Mouse (Mus musculus) CH12.LX (cell line): ENCODE data around the gene Dennd2a. TPM values are rescaled to one million over a fixed set of nuclear protein-coding genes. Genes with fewer than 3 reads are reported as not detected.

Experiments
- DNase-seq: peaks from one replicate; pipeline ENCODE4 v3.0.0-alpha.2; 2013; ENCODE audit errors: extremely low read depth
- H3K27ac ChIP-seq: 2 replicates; pipeline ENCODE4 v1.5.1; 2012; ENCODE audit warnings: low read depth, mild to moderate bottlenecking, control low read depth, moderate library complexity; ENCODE audit not compliant: insufficient read depth
- H3K27me3 ChIP-seq: replicated peaks from 2 replicates; pipeline ENCODE3; 2012; ENCODE audit warnings: inconsistent platforms
- H3K36me3 ChIP-seq, 2 experiments: replicated peaks in 1 of 2; 2 replicates each; pipeline versions ENCODE3 to v1.6.1; 2012; ENCODE audit warnings: inconsistent platforms in 1 of 2, low read length in 1 of 2, mild to moderate bottlenecking in 1 of 2, mixed read lengths in 1 of 2, moderate library complexity in 1 of 2; ENCODE audit not compliant: control insufficient read depth in 1 of 2, insufficient read depth in 1 of 2
- H3K4me1 ChIP-seq, 2 experiments: 2 replicates each; pipeline ENCODE4 v1.6.1; 2012; ENCODE audit warnings: inconsistent platforms in 1 of 2, moderate library complexity in 1 of 2; ENCODE audit not compliant: insufficient read depth in 2 of 2, control insufficient read depth in 1 of 2
- H3K4me2 ChIP-seq: 2 replicates; pipeline ENCODE4 v1.6.1; 2012; ENCODE audit warnings: low read depth, mild to moderate bottlenecking, control low read depth; ENCODE audit not compliant: poor library complexity, insufficient read depth, severe bottlenecking
- H3K4me3 ChIP-seq, 3 experiments: fragments of 150-350 bp in 1 of 3; sonication (generic) in 1 of 3; replicated peaks in 1 of 3; 2 replicates each; pipeline versions ENCODE3 to v1.5.1; 2011 to 2012; ENCODE audit warnings: low read depth in 2 of 3, low read length in 2 of 3, mild to moderate bottlenecking in 2 of 3, moderate library complexity in 2 of 3, control low read depth in 1 of 3, improper control_type of control experiment in 1 of 3, inconsistent platforms in 1 of 3, mixed read lengths in 1 of 3; ENCODE audit not compliant: poor library complexity in 1 of 3
- H3K79me2 ChIP-seq: replicated peaks from 2 replicates; pipeline ENCODE4 v1.6.1; 2012; ENCODE audit warnings: mild to moderate bottlenecking, moderate library complexity; ENCODE audit not compliant: control insufficient read depth, poor library complexity, insufficient read depth, severe bottlenecking; ENCODE audit errors: extremely low read depth
- H3K9ac ChIP-seq: 2 replicates; pipeline ENCODE4 v1.6.1; 2012; ENCODE audit warnings: low read depth, mild to moderate bottlenecking, control low read depth, moderate library complexity; ENCODE audit not compliant: insufficient read depth
- H3K9me3 ChIP-seq: replicated peaks from 2 replicates; pipeline ENCODE3; 2012; ENCODE audit warnings: low read length, inconsistent platforms, mixed read lengths
- BHLHE40 ChIP-seq: IDR thresholded peaks from 2 replicates; pipeline ENCODE4 v1.6.1; 2011; ENCODE audit warnings: mild to moderate bottlenecking, low read depth, low read length, improper control_type of control experiment
- CHD1 ChIP-seq: IDR thresholded peaks from 2 replicates; pipeline ENCODE4 v1.6.1; 2012; ENCODE audit warnings: low read depth, low read length, improper control_type of control experiment, inconsistent platforms
- CTCF ChIP-seq, 2 experiments: IDR thresholded peaks in 1 of 2; conservative IDR thresholded peaks in 1 of 2; 2 replicates each; pipeline ENCODE4 v1.5.1; 2011 to 2012; ENCODE audit warnings: low read depth in 2 of 2, low read length in 2 of 2, improper control_type of control experiment in 1 of 2, inconsistent platforms in 1 of 2, mild to moderate bottlenecking in 1 of 2, moderate library complexity in 1 of 2
- E2F4 ChIP-seq: IDR thresholded peaks from 2 replicates; pipeline ENCODE4 v1.6.1; 2011; ENCODE audit warnings: low read depth, low read length, improper control_type of control experiment; ENCODE audit not compliant: insufficient replicate concordance
- EP300 ChIP-seq: IDR thresholded peaks from 2 replicates; pipeline ENCODE4 v1.6.1; 2011; ENCODE audit warnings: low read length, improper control_type of control experiment
- IRF4 ChIP-seq: IDR thresholded peaks from 2 replicates; pipeline ENCODE4 v1.6.1; 2014; ENCODE audit warnings: low read depth, mild to moderate bottlenecking, inconsistent platforms, low read length, improper control_type of control experiment
- MAFK ChIP-seq: IDR thresholded peaks from 2 replicates; pipeline ENCODE4 v1.6.1; 2011; ENCODE audit warnings: low read length, improper control_type of control experiment; ENCODE audit not compliant: insufficient replicate concordance
- MEF2A ChIP-seq: IDR thresholded peaks from 2 replicates; pipeline ENCODE4 v1.6.1; 2014; ENCODE audit warnings: low read depth, mild to moderate bottlenecking, inconsistent platforms, low read length, improper control_type of control experiment, borderline replicate concordance
- MYC ChIP-seq: IDR thresholded peaks from 2 replicates; pipeline ENCODE4 v1.6.1; 2011; ENCODE audit warnings: low read depth, mild to moderate bottlenecking, improper control_type of control experiment, low read length
- NELFE ChIP-seq: IDR thresholded peaks from 2 replicates; pipeline ENCODE4 v1.6.1; 2011; ENCODE audit warnings: low read depth, low read length, improper control_type of control experiment
- POLR2A ChIP-seq: IDR thresholded peaks from 2 replicates; pipeline ENCODE4 v1.6.1; 2011; ENCODE audit warnings: low read depth, mild to moderate bottlenecking, improper control_type of control experiment, low read length
- POLR2AphosphoS2 ChIP-seq: IDR thresholded peaks from 2 replicates; pipeline ENCODE4 v1.6.1; 2011; ENCODE audit warnings: low read depth, low read length, improper control_type of control experiment
- RCOR1 ChIP-seq: conservative IDR thresholded peaks from 2 replicates; pipeline ENCODE4 v1.6.1; 2012; ENCODE audit warnings: low read depth, mild to moderate bottlenecking, inconsistent platforms, low read length, improper control_type of control experiment
- SMC3 ChIP-seq: IDR thresholded peaks from 2 replicates; pipeline ENCODE4 v1.6.1; 2011; ENCODE audit warnings: low read depth, low read length, improper control_type of control experiment
- TBP ChIP-seq: conservative IDR thresholded peaks from 2 replicates; pipeline ENCODE4 v1.6.1; 2011; ENCODE audit warnings: low read depth, low read length, improper control_type of control experiment
- TCF12 ChIP-seq: IDR thresholded peaks from 2 replicates; pipeline ENCODE4 v1.6.1; 2014; ENCODE audit warnings: low read depth, mild to moderate bottlenecking, inconsistent platforms, low read length, improper control_type of control experiment
- UBTF ChIP-seq: IDR thresholded peaks from 2 replicates; pipeline ENCODE4 v1.6.1; 2012; ENCODE audit warnings: low read depth, mild to moderate bottlenecking, inconsistent platforms, low read length, improper control_type of control experiment, moderate library complexity
- USF2 ChIP-seq: conservative IDR thresholded peaks from 2 replicates; pipeline ENCODE4 v1.6.1; 2011; ENCODE audit warnings: low read depth, low read length, improper control_type of control experiment
- ZC3H11A ChIP-seq: IDR thresholded peaks from 2 replicates; pipeline ENCODE4 v1.6.1; 2012; ENCODE audit warnings: low read depth, mild to moderate bottlenecking, inconsistent platforms, low read length, improper control_type of control experiment
- ZMIZ1 ChIP-seq: IDR thresholded peaks from 2 replicates; pipeline ENCODE4 v1.6.1; 2012; ENCODE audit warnings: low read depth, mild to moderate bottlenecking, inconsistent platforms, low read length, improper control_type of control experiment
- ZNF384 ChIP-seq: IDR thresholded peaks from 2 replicates; pipeline ENCODE4 v1.6.1; 2012; ENCODE audit warnings: low read depth, low read length, improper control_type of control experiment, inconsistent platforms
- dilution Hi-C: fragments of 300-500 bp; cut with MboI; formaldehyde crosslinking; loops from 2 replicates; pipeline ENCODE4 v1.14.3; 2020; ENCODE audit warnings: low sequenced_read_pairs; ENCODE audit not compliant: extremely low pct_unique_long_range_greater_than_20kb, extremely low pct_ligation_motif_present
- in situ Hi-C: fragments of 300-500 bp; cut with MboI; formaldehyde crosslinking; loops from 3 replicates; pipeline ENCODE4 v1.14.3; 2019; ENCODE audit warnings: low sequenced_read_pairs, low pct_ligation_motif_present, low pct_unique_long_range_greater_than_20kb, mixed read lengths
- polyA plus RNA-seq: library from polyadenylated mRNA; unstranded; fragments of >175 nt; gene quantifications from 2 replicates; pipeline ENCODE4 v1.2.1, GENCODE M21; 2012; ENCODE audit warnings: low read depth; ENCODE audit not compliant: insufficient read length
- total RNA-seq, 2 experiments: library from RNA; depleted of rRNA; stranded (reverse); fragments of 300-350 nt in 1 of 2; fragments of >200 nt in 1 of 2; gene quantifications; 2 replicates each; pipeline ENCODE4 v1.2.3; 2012 to 2014

Gene Dennd2a
- total and polyA plus RNA-seq, 3 experiments: 3.7 to 10.6 (median 9.1) TPM

- no peak overlapping the region for H3K9ac ChIP-seq
- no peaks in the 10 kb centered on the region for H3K27me3 ChIP-seq
- H3K36me3 ChIP-seq: no peaks in the 10 kb centered on the region
- H3K4me2 ChIP-seq: no peak overlapping the region
- TF ChIP-seq E2F4: no peak
- TF ChIP-seq MAFK: peak; percentile 86
- TF ChIP-seq UBTF: no peak
- TF ChIP-seq USF2: no peak
- no peaks in the 10 kb centered on the region for H3K79me2 ChIP-seq
- H3K9me3 ChIP-seq: no peaks in the 10 kb centered on the region
- dilution Hi-C loops (no loop called here), in situ Hi-C loops (no loop called here)
- H3K4me1 ChIP-seq: no peaks in the 10 kb centered on the region
- H3K4me3 ChIP-seq: no peak overlapping the region
- no peak for DNase-seq
- H3K27ac ChIP-seq: no peak overlapping the region
Observed at GRCm38 (mm10) chr6:39447429-39448185, 110.1 kb downstream of the Dennd2a start.

GRCm38 (mm10) chr6:39445801-39446572, 111.7 kb downstream of the Dennd2a start:
- dilution Hi-C loops (no loop called here), in situ Hi-C loops (no loop called here)
- no peak overlapping the region for H3K9ac ChIP-seq

GRCm38 (mm10) chr6:39442786-39443287, 114.8 kb downstream of the Dennd2a start:
- no peaks in the 10 kb centered on the region for H3K79me2 ChIP-seq
- no peak overlapping the region for H3K4me3 ChIP-seq
- TF ChIP-seq UBTF: no peak
- no peak for TF ChIP-seq TCF12
- no peak for TF ChIP-seq MAFK
- TF ChIP-seq CHD1: no peak
- no peak for TF ChIP-seq ZNF384
- TF ChIP-seq BHLHE40: no peak
- TF ChIP-seq RCOR1: no peak
- TF ChIP-seq TBP: no peak
- TF ChIP-seq ZC3H11A: no peak
- no peak for TF ChIP-seq MEF2A
- TF ChIP-seq IRF4: no peak
- no peak for TF ChIP-seq SMC3
- no peak for TF ChIP-seq USF2
- no peak for TF ChIP-seq ZMIZ1
- no peak for TF ChIP-seq E2F4
- TF ChIP-seq EP300: no peak
- TF ChIP-seq POLR2A: no peak
- no peak for TF ChIP-seq MYC
- TF ChIP-seq POLR2AphosphoS2: no peak
- no peak for TF ChIP-seq NELFE
- TF ChIP-seq, all 38 proteins: peak for 0
- DNase-seq: no peak
- no peak overlapping the region for H3K9ac ChIP-seq
- no peak overlapping the region for H3K27ac ChIP-seq
- no peaks in the 10 kb centered on the region for H3K9me3 ChIP-seq
- H3K27me3 ChIP-seq: no peaks in the 10 kb centered on the region
- dilution Hi-C loops: no loop called here
- no peaks in the 10 kb centered on the region for H3K36me3 ChIP-seq
- in situ Hi-C loops: no loop called here
- no peak overlapping the region for H3K4me2 ChIP-seq
- peaks cover 2 to 5% of the 10 kb centered on the region in 2 experiments; a peak in 2 of 4 replicates for H3K4me1 ChIP-seq

More at GRCm38 (mm10) chr6:39445801-39446572, 111.7 kb downstream of the Dennd2a start:
- Histone ChIP-seq H3K36me3 (no peaks in the 10 kb centered on the region), H3K9me3 (no peaks in the 10 kb centered on the region), H3K4me3 (no peak overlapping the region), H3K79me2 (no peaks in the 10 kb centered on the region), H3K4me1 (no peaks in the 10 kb centered on the region), H3K27ac (no peak overlapping the region), H3K27me3 (no peaks in the 10 kb centered on the region), H3K4me2 (no peak overlapping the region)
- TF ChIP-seq CTCF (conservative IDR thresholded peaks at IDR 0.05 in 1 of 2, IDR thresholded peaks at IDR 0.05 in 1 of 2; ENCODE audit: low read depth in 2 of 2, low read length in 2 of 2): peak in 1 of 2 experiments; percentile 29; a peak in 1 of 4 replicates
- TF ChIP-seq BHLHE40: no peak
- DNase-seq: no peak
